Mouse (Mus musculus): ENCODE measurements around the gene Six6. TPM values are rescaled to one million over a fixed set of nuclear protein-coding genes. Genes with fewer than 3 reads are reported as not detected.

Gene Six6
- total RNA-seq, 2 experiments from 2014 or later = not detected

DNA sequence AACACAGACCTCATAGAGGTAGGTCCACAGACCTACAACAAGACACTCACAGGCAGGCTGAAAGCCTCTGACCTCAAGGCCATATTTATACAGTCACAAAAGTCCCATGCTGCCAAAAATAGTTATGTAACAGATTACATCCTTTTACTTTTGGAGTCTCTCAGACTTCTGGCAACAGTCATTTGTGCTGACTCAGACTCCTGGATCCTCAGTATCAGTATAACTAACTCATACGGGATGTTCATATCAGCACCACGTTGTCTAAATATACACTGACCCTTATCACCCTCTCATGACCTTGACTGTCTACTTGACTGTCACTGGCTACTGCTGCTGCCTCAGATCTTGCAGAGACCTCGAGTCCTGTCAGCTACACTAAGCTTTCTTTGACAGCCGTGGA lies 15.2 kb downstream of the Six6 start:
- DNase-seq (ENCODE audit: low spot score in 2 of 2) = no peak

DNA sequence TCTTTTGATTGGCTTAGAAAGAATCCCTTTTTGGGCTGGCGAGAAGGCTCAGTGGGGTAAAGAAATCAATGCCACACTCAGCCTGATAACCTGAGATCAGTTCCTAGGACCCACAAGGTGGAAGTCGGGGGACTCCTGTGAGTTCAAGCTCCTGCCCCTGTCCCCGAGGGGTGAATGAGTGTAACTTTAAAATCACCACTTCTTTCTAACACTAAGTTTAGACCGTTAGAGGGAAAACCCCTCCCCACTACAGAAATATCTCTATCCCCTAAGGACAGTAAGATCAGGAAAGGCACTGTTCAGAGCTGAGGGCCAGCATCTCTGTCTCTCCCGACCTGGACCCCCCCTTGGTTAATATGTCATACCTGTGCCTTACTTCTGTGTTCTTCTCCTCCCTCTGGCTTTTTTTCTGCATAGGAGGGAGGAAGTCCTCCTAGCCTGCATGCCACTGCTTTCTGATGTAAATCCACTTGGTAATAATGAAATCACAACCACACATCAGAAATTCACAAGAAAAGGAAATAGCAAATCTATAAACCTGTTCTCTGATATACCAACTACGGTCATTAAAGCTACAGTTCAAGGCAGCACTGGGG lies 18.2 kb downstream of the Six6 start:
- no peak for DNase-seq (ENCODE audit: low spot score in 2 of 2)

GRCm38 (mm10) chr12:72958446-72958845 lies 18.8 kb downstream of the Six6 start:
- no peak for DNase-seq (ENCODE audit: low spot score in 2 of 2)

- no peak for DNase-seq (ENCODE audit: low spot score in 2 of 2)
Observed at GRCm38 (mm10) chr12:72962761-72963160, 23.1 kb downstream of the Six6 start.

GRCm38 (mm10) chr12:72967541-72967940 lies 27.8 kb downstream of the Six6 start:
- DNase-seq (ENCODE audit: low spot score in 2 of 2) = no peak

DNA sequence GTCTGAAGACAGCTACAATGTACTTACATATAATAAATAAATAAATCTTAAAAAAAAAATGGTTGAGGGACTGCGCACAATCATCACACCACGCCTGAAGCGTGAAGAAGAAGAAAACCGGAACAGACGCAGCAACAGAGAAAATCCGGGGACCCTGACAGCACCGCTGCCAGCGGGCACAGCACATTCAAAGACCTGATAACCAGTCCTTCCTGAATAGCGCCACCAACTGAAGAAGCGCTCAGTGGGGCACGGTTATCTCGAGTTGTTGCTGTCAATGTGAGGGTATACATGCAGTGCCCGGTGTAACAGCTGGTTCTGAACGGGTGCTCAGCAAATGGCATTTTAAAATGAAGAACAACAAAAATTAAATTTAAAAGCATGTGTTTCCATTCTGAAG lies 30.9 kb downstream of the Six6 start:
- DNase-seq (ENCODE audit: low spot score in 2 of 2) = no peak

GRCm38 (mm10) chr12:72973161-72973560 lies 33.5 kb downstream of the Six6 start:
- no peak for DNase-seq (ENCODE audit: low spot score in 2 of 2)

DNA sequence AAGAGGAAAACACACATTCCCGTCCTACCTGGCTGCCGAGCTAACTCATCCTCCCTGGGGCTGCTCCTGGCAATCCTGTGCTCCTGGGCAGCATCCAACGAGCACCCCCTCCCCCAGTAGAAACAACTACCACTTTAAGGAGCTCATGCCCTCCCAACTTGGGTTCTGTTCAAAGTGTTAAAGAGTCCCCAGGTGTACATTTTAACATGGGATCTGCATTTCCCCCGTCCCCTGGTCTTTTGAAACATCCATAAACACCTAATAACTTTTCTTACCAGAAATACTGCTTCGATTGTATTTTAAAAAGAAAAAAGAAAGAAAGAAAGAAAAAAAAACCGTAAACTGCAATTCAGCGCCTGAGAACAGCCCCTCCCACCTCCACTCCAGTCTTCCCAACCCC lies 36.5 kb downstream of the Six6 start:
- DNase-seq (ENCODE audit: low spot score in 2 of 2) = no peak

GRCm38 (mm10) chr12:72976718-72977117 lies 37.0 kb downstream of the Six6 start:
- DNase-seq (ENCODE audit: low spot score in 2 of 2) = peak; percentile 16 to 38

DNA sequence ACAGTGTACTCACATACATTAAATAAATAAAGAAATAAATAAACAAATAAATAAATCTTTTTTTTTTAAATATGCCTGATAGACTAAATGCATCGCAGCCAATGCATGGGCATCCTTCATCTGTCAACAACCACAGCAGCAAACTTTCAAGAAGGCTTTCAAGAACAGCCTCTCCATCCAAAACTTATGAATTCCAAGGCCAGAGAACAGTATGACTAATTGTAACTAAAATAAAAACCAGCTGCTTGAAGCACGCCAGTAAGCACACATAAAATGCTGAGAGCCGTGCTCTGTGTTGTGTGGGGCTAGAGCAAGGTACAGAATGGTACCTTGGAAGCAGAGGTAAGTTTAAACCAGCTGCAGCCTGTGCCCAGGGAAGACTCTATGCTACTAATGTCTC lies 38.2 kb downstream of the Six6 start:
- no peak for DNase-seq (ENCODE audit: low spot score in 2 of 2)

GRCm38 (mm10) chr12:72979236-72979635 lies 39.5 kb downstream of the Six6 start:
- no peak for DNase-seq (ENCODE audit: low spot score in 2 of 2)

DNA sequence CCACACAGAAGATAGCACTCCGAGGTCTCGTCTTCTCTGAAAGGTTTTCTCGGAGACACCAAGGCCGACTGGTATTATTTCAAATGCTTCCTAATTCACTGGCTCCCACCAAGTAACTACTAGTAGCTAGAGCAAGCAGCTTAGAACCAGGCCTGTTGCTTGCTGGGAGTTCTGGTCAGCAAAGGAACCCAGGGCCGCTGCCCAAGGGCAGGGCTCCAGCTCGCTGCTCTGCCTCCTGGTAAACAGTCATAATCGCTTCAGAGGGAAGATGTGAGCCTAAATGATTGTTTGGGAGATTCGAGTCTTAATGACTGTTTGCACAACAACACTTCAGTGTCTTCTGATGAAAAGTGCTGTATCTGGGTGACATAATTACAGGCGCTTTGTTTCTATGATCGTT lies 42.9 kb downstream of the Six6 start:
- DNase-seq (ENCODE audit: low spot score in 2 of 2) = no peak

DNA sequence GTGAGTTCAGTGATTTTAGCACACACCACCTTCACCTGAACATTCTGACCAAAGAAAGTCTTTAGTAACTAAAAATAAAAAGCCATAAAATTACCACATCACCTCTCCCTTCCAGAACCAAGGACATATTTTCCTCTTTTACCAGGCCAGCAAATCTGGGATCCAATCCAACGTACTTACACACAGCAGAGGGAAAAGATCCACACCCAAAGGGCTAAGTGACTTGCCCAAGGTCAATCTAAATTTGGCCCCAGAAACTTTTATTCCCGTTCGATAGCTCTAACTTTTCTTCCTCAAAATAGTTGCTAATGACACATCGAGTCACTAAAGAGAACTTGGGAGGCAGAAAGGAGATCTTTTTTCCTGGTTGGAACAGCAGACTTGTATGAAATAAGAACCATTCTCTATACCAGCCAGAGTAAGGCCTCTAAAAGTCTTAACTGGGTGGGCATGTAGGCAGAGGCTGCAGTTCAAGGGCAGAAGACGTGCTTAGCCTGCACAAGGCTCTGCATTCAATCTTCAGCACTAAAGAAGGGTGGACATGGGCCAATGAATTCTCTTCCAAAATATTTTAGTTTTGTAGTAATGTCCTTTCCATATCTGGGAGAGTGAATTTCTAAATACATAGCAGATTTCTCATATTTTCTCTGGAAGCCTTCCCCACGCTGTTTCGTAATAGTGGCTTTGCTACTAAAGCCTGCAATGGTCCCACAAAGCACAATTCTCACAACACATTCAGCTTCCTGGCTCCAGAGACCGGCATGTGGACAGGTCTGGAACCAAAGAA lies 43.6 kb downstream of the Six6 start:
- DNase-seq (ENCODE audit: low spot score in 2 of 2) = no peak

Other genes starting within 250 kb of the Six6 start
- gene Ppm1a, start 182.4 kb upstream of the Six6 start, total RNA-seq (2021) = 100 to 1,000 TPM; 253 to 261 TPM
- 1 to 10 TPM; 2.2 to 3.1 TPM for gene 4930447C04Rik, start 882 bp downstream of the Six6 start, total RNA-seq (2021)
- gene Six1, start 114.0 kb downstream of the Six6 start, total RNA-seq (2021) = 1 to 10 TPM; 4.0 to 5.6 TPM
- 1 to 10 TPM; 2.9 to 3.7 TPM for gene Six4, start 173.6 kb downstream of the Six6 start, total RNA-seq (2021)
- 10 to 100 TPM; 32.9 to 35.0 TPM for gene Mnat1, start 183.8 kb downstream of the Six6 start, total RNA-seq (2021)

Data from adrenal gland, postnatal 4 days (tissue).